Comparison of ENCODE assay signal across 1 mouse cellular context in the genomic region with DNA sequence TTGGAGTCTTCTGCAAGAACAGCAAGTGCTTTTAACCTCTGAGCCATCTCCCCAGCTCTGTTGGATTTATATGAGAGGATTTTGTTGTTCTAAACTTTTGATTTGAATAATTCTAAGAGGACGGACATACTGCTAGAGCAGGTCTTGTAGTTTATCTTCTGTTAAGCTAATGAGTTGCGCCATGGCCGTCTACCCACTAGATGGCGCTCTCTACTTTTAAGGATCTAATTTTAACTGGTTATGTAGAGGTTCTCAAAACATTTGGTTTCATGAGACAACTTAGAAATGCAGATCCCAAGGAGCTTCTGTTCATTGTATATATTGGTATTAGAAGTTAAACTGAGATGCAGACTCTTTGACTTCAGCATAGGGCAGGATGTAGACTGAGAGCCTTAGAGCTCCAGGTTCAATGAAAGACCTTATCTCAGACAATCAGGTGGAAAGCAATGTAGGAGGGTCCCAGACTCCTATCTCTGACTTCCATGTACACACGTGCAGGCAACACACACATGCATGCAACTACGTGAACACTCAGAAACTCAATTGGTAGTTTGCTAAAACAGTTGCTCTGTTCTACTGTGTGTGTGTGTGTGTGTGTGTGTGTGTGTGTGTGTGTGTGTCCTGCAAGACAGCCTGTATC.
TF ChIP-seq lines count a peak whose summit lies in the region.

No protein-coding gene starts in this region.

TF ChIP-seq in MEL, 35 proteins besides CTCF, POLR2A, EP300 and RAD21 (continued from another document):
- TF ChIP-seq ETS1 (IDR thresholded peaks at IDR 0.05; ENCODE audit: low read depth, low read length) = no peak
- TF ChIP-seq GATA1 (IDR thresholded peaks at IDR 0.05; ENCODE audit: low read depth, low read length) = 0 out of 2 replicates have a peak, but pooled peaks have one; percentile 9
- no peak for TF ChIP-seq E2F4 (IDR thresholded peaks at IDR 0.05; ENCODE audit: borderline replicate concordance, low read depth, low read length)
- TF ChIP-seq MXI1 (IDR thresholded peaks at IDR 0.05; ENCODE audit: low read depth, low read length) = no peak
- TF ChIP-seq RCOR1 (IDR thresholded peaks at IDR 0.05; ENCODE audit: low read depth, low read length) = no peak
- TF ChIP-seq CHD1 (IDR thresholded peaks at IDR 0.05; ENCODE audit: low read depth, low read length) = no peak
- TF ChIP-seq TAL1 (IDR thresholded peaks at IDR 0.05; ENCODE audit: low read length) = no peak
- no peak for TF ChIP-seq ZKSCAN1 (IDR thresholded peaks at IDR 0.05; ENCODE audit: low read depth, low read length)
- no peak for TF ChIP-seq POLR2AphosphoS5 (IDR thresholded peaks at IDR 0.05; ENCODE audit: borderline replicate concordance, low read depth, low read length)
- TF ChIP-seq MYC (IDR thresholded peaks at IDR 0.05; ENCODE audit: low read depth, low read length) = no peak
- no peak for TF ChIP-seq MEF2A (IDR thresholded peaks at IDR 0.05; ENCODE audit: extremely low read depth, insufficient replicate concordance, low read depth, low read length, poor library complexity, severe bottlenecking)
- no peak for TF ChIP-seq USF2 (IDR thresholded peaks at IDR 0.05; ENCODE audit: borderline replicate concordance in 1 of 2, insufficient read depth in 1 of 2, low read depth in 1 of 2, low read length in 2 of 2)
- TF ChIP-seq HCFC1 (IDR thresholded peaks at IDR 0.05; ENCODE audit: low read depth, low read length) = 0 out of 2 replicates have a peak, but pooled peaks have one; percentile 14
- TF ChIP-seq MAX (IDR thresholded peaks at IDR 0.05; ENCODE audit: low read length) = no peak
- peak; percentile 71 for TF ChIP-seq SIN3A (IDR thresholded peaks at IDR 0.05; ENCODE audit: low read length)
- TF ChIP-seq USF1 (IDR thresholded peaks at IDR 0.05; ENCODE audit: low read depth, low read length) = no peak
- TF ChIP-seq ELF1 (IDR thresholded peaks at IDR 0.05; ENCODE audit: low read depth, low read length) = 0 out of 2 replicates have a peak, but pooled peaks have one; percentile 15
- TF ChIP-seq NELFE (IDR thresholded peaks at IDR 0.05; ENCODE audit: low read depth, low read length) = no peak
- no peak for TF ChIP-seq CHD2 (IDR thresholded peaks at IDR 0.05; ENCODE audit: low read length)
- no peak for TF ChIP-seq POLR2AphosphoS2 (IDR thresholded peaks at IDR 0.05; ENCODE audit: low read length)
- TF ChIP-seq BHLHE40 (IDR thresholded peaks at IDR 0.05; ENCODE audit: borderline replicate concordance, low read depth, low read length) = no peak
TF ChIP-seq in MEL: peak in this region for 8.
